Mouse (Mus musculus): ENCODE results near the gene Smco4. TPM values are rescaled to one million over a fixed set of nuclear protein-coding genes. Genes with fewer than 3 reads are reported as not detected.

Gene Smco4
- polyA plus RNA-seq, 1 experiment from 2014 or later = 2.8 TPM

GRCm38 (mm10) chr9:15574750-15575454, 81.7 kb downstream of the Smco4 start:
- H3K27ac ChIP-seq (ENCODE audit: low read depth, low read length) = no peak overlapping the region
- H3K9me3 ChIP-seq (ENCODE audit: control insufficient read depth, low read length) = no peaks in the 10 kb centered on the region
- no peaks in the 10 kb centered on the region for H3K27me3 ChIP-seq (ENCODE audit: control insufficient read depth, insufficient read depth, low read length)
- H3K4me3 ChIP-seq (ENCODE audit: low read depth, low read length) = no peak overlapping the region
- H3K36me3 ChIP-seq (ENCODE audit: control insufficient read depth, insufficient read depth, low read length) = no peaks in the 10 kb centered on the region
- H3K9ac ChIP-seq (ENCODE audit: low read depth, low read length) = no peak overlapping the region
- H3K4me1 ChIP-seq (replicated peaks; ENCODE audit: control insufficient read depth, insufficient read depth, low read length) = no peaks in the 10 kb centered on the region
- WGBS = 82% methylated on average over 13 of the region's 13 CpGs
- H3K4me2 ChIP-seq (replicated peaks; ENCODE audit: low read depth, low read length) = no peak overlapping the region
- ATAC-seq (ENCODE audit: low FRiP score) (no peak), DNase-seq (ENCODE audit: low spot score) (no peak)

DNA sequence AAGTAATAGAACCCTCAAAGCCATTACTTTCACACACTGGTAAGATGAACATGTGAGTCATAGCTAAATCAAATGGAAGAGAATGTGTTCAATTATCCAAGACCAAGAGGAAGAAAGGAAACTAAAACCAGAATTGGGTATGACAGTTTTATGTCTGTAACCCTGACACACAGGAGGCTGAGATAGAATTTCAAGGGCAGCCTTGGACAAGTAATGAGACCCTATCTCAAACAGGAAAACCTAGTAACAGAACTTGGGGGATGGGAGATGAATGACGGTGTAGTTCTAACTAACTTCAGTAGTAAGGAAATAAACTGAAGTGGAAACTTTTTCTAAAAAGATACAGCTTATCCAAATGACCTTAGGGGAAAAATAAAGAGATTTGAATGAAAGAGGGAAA, 85.2 kb downstream of the Smco4 start:
- no peak overlapping the region for H3K4me2 ChIP-seq (replicated peaks; ENCODE audit: low read depth, low read length)
- H3K4me1 ChIP-seq (replicated peaks; ENCODE audit: control insufficient read depth, insufficient read depth, low read length) = no peaks in the 10 kb centered on the region
- no peak for DNase-seq (ENCODE audit: low spot score)
- no peak overlapping the region for H3K9ac ChIP-seq (ENCODE audit: low read depth, low read length)
- H3K27me3 ChIP-seq (ENCODE audit: control insufficient read depth, insufficient read depth, low read length) = no peaks in the 10 kb centered on the region
- no peak overlapping the region for H3K4me3 ChIP-seq (ENCODE audit: low read depth, low read length)
- H3K9me3 ChIP-seq (ENCODE audit: control insufficient read depth, low read length) = no peaks in the 10 kb centered on the region
- ATAC-seq (ENCODE audit: low FRiP score) = no peak
- H3K36me3 ChIP-seq (ENCODE audit: control insufficient read depth, insufficient read depth, low read length) = no peaks in the 10 kb centered on the region
- H3K27ac ChIP-seq (ENCODE audit: low read depth, low read length) = no peak overlapping the region
- whole genome bisulfite sequencing = 75% methylated on average over 1 of the region's 1 CpGs

DNA sequence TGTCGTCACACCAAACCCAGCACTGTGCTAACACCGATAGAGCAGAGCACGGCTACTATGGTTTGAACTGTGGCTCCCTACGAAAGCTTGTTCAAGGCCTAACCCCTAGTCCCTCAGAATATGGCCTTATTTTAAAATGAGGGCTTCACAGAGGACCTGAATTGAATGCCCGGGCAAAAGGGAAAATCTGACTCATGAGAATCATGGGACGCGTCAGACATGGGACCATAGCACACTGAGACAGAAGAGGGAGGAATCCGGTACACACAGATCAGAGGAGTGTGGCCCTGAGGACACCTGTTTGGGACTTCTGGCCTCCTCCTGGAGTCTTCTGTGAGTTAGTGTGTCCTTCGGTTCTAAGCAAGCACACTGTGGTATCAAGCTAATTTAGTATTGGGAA, 85.7 kb downstream of the Smco4 start:
- WGBS = 94% methylated on average over 9 of the region's 9 CpGs
- ATAC-seq (ENCODE audit: low FRiP score) = no peak
- H3K4me2 ChIP-seq (replicated peaks; ENCODE audit: low read depth, low read length) = no peak overlapping the region
- no peaks in the 10 kb centered on the region for H3K27me3 ChIP-seq (ENCODE audit: control insufficient read depth, insufficient read depth, low read length)
- no peaks in the 10 kb centered on the region for H3K36me3 ChIP-seq (ENCODE audit: control insufficient read depth, insufficient read depth, low read length)
- no peak for DNase-seq (ENCODE audit: low spot score)
- H3K27ac ChIP-seq (ENCODE audit: low read depth, low read length) = no peak overlapping the region
- no peak overlapping the region for H3K4me3 ChIP-seq (ENCODE audit: low read depth, low read length)
- no peaks in the 10 kb centered on the region for H3K9me3 ChIP-seq (ENCODE audit: control insufficient read depth, low read length)
- H3K4me1 ChIP-seq (replicated peaks; ENCODE audit: control insufficient read depth, insufficient read depth, low read length) = no peaks in the 10 kb centered on the region
- H3K9ac ChIP-seq (ENCODE audit: low read depth, low read length) = no peak overlapping the region

DNA sequence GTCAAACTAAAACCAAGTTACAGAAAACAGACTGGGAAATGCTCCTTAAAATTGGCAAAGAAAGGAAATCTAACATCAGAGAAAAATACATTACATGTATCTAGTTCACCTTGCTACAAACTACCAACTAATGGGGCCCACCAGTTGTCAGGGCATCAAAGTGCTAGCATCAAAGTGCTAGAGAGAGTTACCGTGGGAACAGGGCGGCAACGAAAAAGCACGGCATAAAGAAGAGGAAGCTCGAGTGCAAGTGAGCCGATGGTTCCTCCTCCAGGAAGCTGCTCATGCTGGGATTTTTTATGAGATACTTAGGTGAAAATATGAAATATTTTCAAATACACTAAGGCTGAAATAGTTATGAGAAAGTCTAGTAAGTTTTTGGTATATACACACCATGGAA, 86.9 kb downstream of the Smco4 start:
- no peaks in the 10 kb centered on the region for H3K36me3 ChIP-seq (ENCODE audit: control insufficient read depth, insufficient read depth, low read length)
- H3K27ac ChIP-seq (ENCODE audit: low read depth, low read length) = no peak overlapping the region
- 66% methylated on average over 6 of the region's 6 CpGs for WGBS
- no peak overlapping the region for H3K4me3 ChIP-seq (ENCODE audit: low read depth, low read length)
- DNase-seq (ENCODE audit: low spot score) = no peak
- no peak overlapping the region for H3K4me2 ChIP-seq (replicated peaks; ENCODE audit: low read depth, low read length)
- no peak overlapping the region for H3K9ac ChIP-seq (ENCODE audit: low read depth, low read length)
- no peaks in the 10 kb centered on the region for H3K4me1 ChIP-seq (replicated peaks; ENCODE audit: control insufficient read depth, insufficient read depth, low read length)
- no peaks in the 10 kb centered on the region for H3K9me3 ChIP-seq (ENCODE audit: control insufficient read depth, low read length)
- no peak for ATAC-seq (ENCODE audit: low FRiP score)
- no peaks in the 10 kb centered on the region for H3K27me3 ChIP-seq (ENCODE audit: control insufficient read depth, insufficient read depth, low read length)

- no peaks in the 10 kb centered on the region for H3K27me3 ChIP-seq (ENCODE audit: control insufficient read depth, insufficient read depth, low read length)
- no peak overlapping the region for H3K27ac ChIP-seq (ENCODE audit: low read depth, low read length)
- H3K4me2 ChIP-seq (replicated peaks; ENCODE audit: low read depth, low read length) = no peak overlapping the region
- no peaks in the 10 kb centered on the region for H3K36me3 ChIP-seq (ENCODE audit: control insufficient read depth, insufficient read depth, low read length)
- no peak overlapping the region for H3K9ac ChIP-seq (ENCODE audit: low read depth, low read length)
- no peaks in the 10 kb centered on the region for H3K4me1 ChIP-seq (replicated peaks; ENCODE audit: control insufficient read depth, insufficient read depth, low read length)
- H3K9me3 ChIP-seq (ENCODE audit: control insufficient read depth, low read length) = no peaks in the 10 kb centered on the region
- no peak overlapping the region for H3K4me3 ChIP-seq (ENCODE audit: low read depth, low read length)
- ATAC-seq (ENCODE audit: low FRiP score) (no peak), DNase-seq (ENCODE audit: low spot score) (no peak)
- 91% methylated on average over 5 of the region's 5 CpGs for WGBS
These were observed 88.8 kb downstream of the Smco4 start for GRCm38 (mm10) chr9:15582026-15582425.

DNA sequence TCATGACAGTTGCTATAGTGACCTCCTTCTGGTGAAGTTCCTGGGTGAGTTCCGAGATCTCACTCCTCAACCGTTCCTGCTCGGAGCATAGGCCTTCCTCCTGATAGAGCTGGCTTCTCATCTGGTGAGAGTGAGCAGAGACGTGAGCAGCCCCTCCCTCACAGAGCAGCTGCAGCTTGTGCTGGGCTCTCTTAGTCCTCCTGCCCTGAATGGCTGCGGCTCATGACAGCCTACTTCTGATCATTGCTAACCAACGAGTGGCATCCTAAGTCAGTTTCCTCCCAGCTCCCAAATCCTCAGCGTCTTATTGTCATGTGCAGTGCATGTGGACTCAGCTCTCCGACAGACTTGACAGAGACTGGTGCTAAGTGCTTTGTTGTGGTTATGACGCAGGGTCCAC, 91.0 kb downstream of the Smco4 start:
- DNase-seq (ENCODE audit: low spot score) (no peak), ATAC-seq (ENCODE audit: low FRiP score) (no peak)
- WGBS = 89% methylated on average over 9 of the region's 9 CpGs
- Histone ChIP-seq H3K4me3 (ENCODE audit: low read depth, low read length) (no peak overlapping the region), H3K27me3 (ENCODE audit: control insufficient read depth, insufficient read depth, low read length) (no peaks in the 10 kb centered on the region), H3K36me3 (ENCODE audit: control insufficient read depth, insufficient read depth, low read length) (no peaks in the 10 kb centered on the region), H3K27ac (ENCODE audit: low read depth, low read length) (no peak overlapping the region), H3K4me2 (replicated peaks; ENCODE audit: low read depth, low read length) (no peak overlapping the region), H3K9ac (ENCODE audit: low read depth, low read length) (no peak overlapping the region), H3K9me3 (ENCODE audit: control insufficient read depth, low read length) (no peaks in the 10 kb centered on the region), H3K4me1 (replicated peaks; ENCODE audit: control insufficient read depth, insufficient read depth, low read length) (no peaks in the 10 kb centered on the region)

DNA sequence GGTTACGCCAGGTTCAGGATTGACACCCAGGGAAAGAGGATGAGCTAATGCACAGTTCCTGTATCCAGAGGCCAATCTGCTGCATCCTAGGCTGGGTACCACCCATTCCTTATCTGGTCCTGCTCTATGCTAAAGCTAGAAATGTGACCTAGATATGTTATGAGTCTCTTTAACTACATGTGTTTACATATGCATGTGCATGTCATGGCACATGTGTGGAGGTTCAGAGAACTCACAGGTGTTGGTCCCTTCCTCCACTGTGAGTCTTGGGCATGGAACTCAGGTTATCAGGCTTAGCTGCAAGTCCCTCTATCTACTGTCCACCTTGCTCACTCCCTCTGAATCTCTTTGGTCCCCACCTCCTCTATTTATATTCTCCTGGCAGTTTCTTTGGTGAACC, 92.7 kb downstream of the Smco4 start:
- DNase-seq (ENCODE audit: low spot score) = no peak
- H3K4me1 ChIP-seq (replicated peaks; ENCODE audit: control insufficient read depth, insufficient read depth, low read length) = no peaks in the 10 kb centered on the region

DNA sequence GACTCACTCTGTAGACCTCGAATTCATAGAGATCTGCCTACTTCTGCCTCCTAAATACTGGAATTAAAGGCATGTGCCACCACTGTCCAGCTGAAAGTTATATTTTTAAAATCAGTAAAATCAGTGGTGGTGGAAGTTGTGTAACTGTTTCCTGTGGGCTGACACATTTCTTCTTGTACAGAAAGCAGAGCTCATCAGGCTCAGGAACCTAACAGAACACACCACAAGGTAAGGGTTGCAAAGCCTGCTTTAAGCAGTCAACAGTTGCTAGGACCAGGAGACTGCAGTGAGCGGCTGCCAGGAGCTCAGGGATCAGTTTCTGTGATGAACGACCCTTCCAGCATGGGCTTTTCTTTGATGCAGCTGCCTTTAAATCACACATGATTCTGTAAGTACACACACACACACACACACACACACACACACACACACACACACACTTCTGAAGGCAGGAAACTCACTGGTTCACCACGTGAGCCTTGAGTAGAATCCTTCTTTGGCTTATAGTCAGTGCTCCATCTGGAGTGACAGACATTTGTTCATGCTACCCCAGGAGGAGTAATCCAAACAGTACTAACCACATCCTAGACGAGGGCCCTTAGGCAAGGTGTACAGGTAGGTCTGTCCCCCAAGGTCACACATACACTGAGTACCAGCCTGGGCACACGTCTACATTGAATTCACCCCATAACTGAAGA, 94.1 kb downstream of the Smco4 start:
- H3K27me3 ChIP-seq (ENCODE audit: control insufficient read depth, insufficient read depth, low read length) = no peaks in the 10 kb centered on the region
- H3K4me1 ChIP-seq (replicated peaks; ENCODE audit: control insufficient read depth, insufficient read depth, low read length) = no peaks in the 10 kb centered on the region
- no peaks in the 10 kb centered on the region for H3K9me3 ChIP-seq (ENCODE audit: control insufficient read depth, low read length)
- DNase-seq (ENCODE audit: low spot score) (no peak), ATAC-seq (ENCODE audit: low FRiP score) (no peak)
- no peaks in the 10 kb centered on the region for H3K36me3 ChIP-seq (ENCODE audit: control insufficient read depth, insufficient read depth, low read length)
- no peak overlapping the region for H3K4me3 ChIP-seq (ENCODE audit: low read depth, low read length)
- H3K4me2 ChIP-seq (replicated peaks; ENCODE audit: low read depth, low read length) = no peak overlapping the region
- H3K27ac ChIP-seq (ENCODE audit: low read depth, low read length) = no peak overlapping the region
- 66% methylated on average over 6 of the region's 6 CpGs for WGBS
- no peak overlapping the region for H3K9ac ChIP-seq (ENCODE audit: low read depth, low read length)

More for the DNA sequence above, 92.7 kb downstream of the Smco4 start:
- no peaks in the 10 kb centered on the region for H3K27me3 ChIP-seq (ENCODE audit: control insufficient read depth, insufficient read depth, low read length)
- no peak for ATAC-seq (ENCODE audit: low FRiP score)
- H3K4me3 ChIP-seq (ENCODE audit: low read depth, low read length) = no peak overlapping the region
- H3K27ac ChIP-seq (ENCODE audit: low read depth, low read length) = no peak overlapping the region
- 100% methylated on average over 1 of the region's 1 CpGs for WGBS
- no peak overlapping the region for H3K9ac ChIP-seq (ENCODE audit: low read depth, low read length)
- no peak overlapping the region for H3K4me2 ChIP-seq (replicated peaks; ENCODE audit: low read depth, low read length)
- no peaks in the 10 kb centered on the region for H3K36me3 ChIP-seq (ENCODE audit: control insufficient read depth, insufficient read depth, low read length)
- H3K9me3 ChIP-seq (ENCODE audit: control insufficient read depth, low read length) = no peaks in the 10 kb centered on the region

DNA sequence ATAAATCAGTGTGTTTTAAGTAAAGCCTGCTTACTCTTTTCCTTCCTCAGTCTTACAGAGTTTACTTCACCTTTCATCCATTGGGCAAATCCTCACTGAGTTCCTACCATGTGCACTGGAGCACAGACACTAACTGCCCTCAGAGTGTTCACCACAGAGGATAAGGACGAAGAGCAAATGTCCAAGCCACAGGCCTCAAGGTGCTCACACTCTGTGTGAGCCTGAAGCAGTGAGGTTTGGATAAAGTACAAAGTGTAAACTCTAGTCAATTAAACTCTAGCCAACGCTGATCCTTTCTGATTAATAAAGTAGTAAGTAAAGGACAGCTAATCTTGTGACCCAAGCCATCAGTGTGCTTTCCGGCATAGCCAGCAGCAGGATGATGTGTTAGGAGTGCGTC, 100.9 kb downstream of the Smco4 start:
- Histone ChIP-seq H3K9ac (ENCODE audit: low read depth, low read length) (no peak overlapping the region), H3K4me2 (replicated peaks; ENCODE audit: low read depth, low read length) (no peak overlapping the region), H3K4me1 (replicated peaks; ENCODE audit: control insufficient read depth, insufficient read depth, low read length) (no peaks in the 10 kb centered on the region), H3K27ac (ENCODE audit: low read depth, low read length) (no peak overlapping the region), H3K9me3 (ENCODE audit: control insufficient read depth, low read length) (no peaks in the 10 kb centered on the region), H3K27me3 (ENCODE audit: control insufficient read depth, insufficient read depth, low read length) (no peaks in the 10 kb centered on the region), H3K36me3 (ENCODE audit: control insufficient read depth, insufficient read depth, low read length) (no peaks in the 10 kb centered on the region), H3K4me3 (ENCODE audit: low read depth, low read length) (no peak overlapping the region)
- DNase-seq (ENCODE audit: low spot score) (no peak), ATAC-seq (ENCODE audit: low FRiP score) (no peak)
- WGBS = 87% methylated on average over 4 of the region's 4 CpGs
